Mouse (Mus musculus) liver, embryonic 14.5 days (tissue): ENCODE results near the gene C2cd3.

ENCODE experiments used
- CTCF ChIP-seq: IDR thresholded peaks from 2 replicates; pipeline ENCODE4 v1.5.1; 2016; ENCODE audit warnings: antibody characterized with exemption, low read depth, control low read depth
- EP300 ChIP-seq: IDR thresholded peaks from 2 replicates; pipeline ENCODE4 v1.6.1; 2016; ENCODE audit warnings: antibody characterized with exemption, low read depth

DNA sequence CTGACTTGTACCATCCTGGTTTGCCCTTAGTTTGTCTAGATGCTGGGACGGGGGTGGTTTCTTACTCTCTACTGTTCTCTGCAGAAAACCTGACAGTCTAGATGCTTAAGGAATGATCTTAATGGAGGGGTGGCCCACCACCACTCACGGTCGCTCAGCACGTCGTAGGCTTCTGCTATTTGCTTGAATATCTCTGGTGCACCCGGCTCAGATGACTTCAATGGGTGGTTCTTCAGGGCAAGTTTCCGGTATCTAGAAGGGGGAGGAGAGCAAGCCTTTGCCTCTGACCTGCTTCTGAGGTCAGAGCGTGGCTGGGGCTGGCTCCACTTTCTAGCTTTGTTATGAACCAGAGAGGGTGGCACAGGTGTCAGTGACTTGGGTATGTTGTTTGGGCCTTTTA lies 139.6 kb downstream of the C2cd3 start:
- TF ChIP-seq CTCF (no peak), EP300 (no peak)
